Mouse (Mus musculus): Measurements from ENCODE around the gene Ankrd23. TPM values are rescaled to one million over a fixed set of nuclear protein-coding genes. Genes with fewer than 3 reads are reported as not detected.

Ankrd23 gene
- polyA plus RNA-seq (2012; rRNA removed) = 13.1 and 15.4 TPM in 2 replicates

DNA sequence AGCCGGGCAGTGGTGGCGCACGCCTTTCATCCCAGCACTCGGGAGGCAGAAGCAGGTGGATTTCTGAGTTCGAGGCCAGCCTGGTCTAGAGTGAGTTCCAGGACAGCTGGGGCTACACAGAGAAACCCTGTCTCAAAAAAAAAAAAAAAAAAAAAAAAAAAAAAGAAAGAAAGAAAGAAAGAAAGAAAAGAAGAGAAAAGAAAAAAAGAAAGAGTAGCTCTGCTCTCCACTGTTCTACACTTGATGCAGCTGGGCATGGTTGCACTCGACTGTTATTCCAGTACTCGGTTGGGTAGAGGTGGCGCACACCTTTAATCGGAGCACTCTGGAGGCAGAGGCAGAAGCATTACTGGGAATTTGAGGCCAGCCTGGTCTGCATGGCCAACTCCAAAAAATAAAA, at the start of gene Ankrd23:
TSS of gene Ankrd23 (minus strand) at position 101 of the 400 bp plus-strand sequence.

DNA sequence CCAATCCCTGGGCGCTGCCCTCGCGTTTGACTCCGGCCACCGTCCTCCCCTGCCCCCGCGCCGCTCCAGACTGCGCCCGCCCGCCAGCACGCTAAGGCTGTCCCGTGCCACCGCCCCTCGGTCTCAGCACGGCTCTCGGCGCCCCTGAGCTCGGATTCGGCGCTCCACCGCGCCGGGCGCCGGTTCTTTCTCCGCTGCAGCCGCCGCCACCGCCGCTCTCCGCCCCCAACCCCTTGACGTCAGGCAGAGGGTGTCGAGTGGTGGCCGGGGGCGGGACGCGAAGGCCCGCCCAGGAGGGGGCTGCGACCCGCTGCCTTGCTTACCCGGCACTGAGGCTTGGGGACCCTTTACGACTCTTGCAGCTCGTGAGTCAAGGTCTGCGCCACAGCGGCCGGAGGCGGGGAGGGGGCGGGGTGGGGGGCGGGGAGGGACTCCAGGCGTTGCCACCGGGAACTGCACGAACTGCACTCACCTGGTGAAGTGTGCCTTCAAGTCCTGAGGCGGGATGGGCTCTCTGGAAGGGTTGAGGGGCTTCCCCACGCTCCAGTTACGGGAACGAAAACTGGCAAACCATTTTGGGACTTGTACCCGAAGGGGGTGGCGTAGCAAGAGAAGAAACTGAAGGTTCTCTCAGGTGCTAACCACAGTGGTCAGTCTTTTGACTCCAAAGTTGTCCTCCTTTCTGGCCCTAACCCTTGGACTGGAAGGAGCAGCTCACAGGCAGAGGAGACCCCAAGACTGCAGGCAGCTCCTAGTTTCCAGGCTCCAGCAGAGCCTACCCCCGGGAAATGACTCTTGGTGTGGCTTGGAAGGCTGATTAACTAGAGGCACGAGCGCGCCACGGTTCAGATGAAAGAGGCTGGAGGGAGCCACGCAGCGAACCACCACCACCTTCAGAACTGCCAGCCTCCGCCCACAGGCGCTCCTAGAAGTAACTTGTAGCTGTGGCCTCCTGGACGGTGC, 21.6 kb upstream of the Ankrd23 start, which contains the start of gene Sema4c:
TSS of gene Sema4c (minus strand) at position 319 of the 963 bp plus-strand sequence.

DNA sequence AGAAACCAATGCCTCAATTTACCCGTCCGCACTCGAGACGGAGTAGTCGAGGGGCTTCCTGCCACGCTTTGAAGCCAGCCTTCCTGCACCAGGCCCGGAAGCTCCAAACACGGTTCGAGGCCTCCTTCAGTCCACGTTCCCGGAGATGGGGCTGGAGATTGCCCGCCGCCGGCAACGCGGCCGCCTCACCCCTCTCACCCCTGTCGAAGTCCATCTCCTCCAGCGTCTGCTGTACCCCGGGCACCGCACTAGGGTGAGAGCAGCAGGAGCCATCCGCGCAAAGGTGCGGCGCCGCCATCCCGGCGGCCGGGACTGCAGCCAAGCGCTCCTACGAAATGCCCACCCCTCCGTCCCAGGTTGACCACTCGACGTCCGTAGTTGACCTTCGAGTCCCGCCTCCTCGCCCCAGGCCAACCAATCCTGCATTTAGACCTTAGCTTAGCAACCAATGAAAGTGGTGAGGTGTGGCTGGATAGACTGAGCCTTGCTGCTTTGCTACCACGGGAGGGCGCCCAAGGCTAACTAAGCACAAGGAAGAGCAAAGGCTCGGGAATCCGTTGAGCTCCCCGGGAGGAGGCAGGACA, 10.3 kb upstream of the Ankrd23 start, which contains the start of gene Ankrd39:
TSS of gene Ankrd39 (minus strand) at position 558 of the 584 bp plus-strand sequence.

DNA sequence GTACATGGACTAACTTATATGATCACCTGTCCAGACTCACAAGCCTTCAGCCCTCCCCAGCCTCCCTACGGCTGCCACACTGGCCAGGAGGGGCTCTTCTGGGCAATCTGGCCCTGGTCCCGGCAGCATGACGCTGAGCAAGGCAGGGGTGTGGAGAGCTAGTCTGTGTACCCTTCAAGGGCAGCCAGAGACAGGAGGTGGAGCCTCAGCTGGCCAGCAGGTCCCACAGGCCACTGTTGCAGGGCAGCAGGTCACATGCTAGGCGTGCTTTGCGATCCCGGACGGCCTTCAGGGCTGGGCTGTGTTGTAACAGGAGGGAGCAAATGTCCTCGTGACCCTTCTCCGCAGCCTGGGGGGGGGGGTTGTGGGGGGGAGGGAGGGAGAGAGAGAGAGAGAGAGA, 2.5 kb upstream of the Ankrd23 start, which contains the start of gene Gm42417:
TSS of gene Gm42417 (minus strand) at position 244 of the 400 bp plus-strand sequence.

DNA sequence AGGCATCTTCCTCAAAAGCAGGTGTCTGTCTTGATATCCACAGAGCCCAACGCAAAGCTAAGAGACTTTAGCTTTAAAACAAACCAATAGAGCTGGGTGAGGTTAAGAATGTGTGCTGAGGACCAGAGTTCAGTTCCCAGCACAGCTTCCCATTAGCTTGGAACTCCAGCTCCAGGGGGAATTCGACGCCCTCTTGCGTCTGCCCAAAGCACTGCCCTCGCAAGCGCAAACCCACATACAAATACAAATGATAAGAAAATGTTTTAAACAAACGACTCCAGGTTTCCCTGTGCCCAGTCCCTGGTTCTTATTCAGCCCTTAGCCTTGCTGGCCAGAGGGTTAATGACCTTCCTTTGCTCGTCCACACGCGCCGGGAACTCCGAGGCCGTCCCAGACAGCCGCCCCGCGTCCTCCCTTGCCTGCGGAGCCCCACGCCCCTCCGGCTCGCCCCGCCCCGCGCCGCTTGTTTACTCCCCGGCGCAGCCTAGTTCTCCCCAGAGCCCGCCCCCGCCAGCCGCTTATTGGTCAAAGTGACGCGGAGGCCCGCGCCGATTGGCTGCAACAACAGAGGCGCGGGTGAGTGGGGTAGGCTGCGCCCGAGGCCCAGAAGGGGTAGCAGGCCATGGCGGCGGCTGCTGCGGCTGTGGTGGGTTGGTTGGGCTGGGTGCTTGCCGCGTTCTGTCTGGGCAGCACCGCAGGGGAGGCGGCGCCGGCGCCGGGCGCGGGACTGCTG, 25.2 kb downstream of the Ankrd23 start, which contains the start of gene Cnnm3:
TSS of gene Cnnm3 (plus strand) at position 579 of the 733 bp plus-strand sequence.

Other genes with a start within 250 kb of the Ankrd23 start
- 1.7 and 2.5 TPM in 2 replicates for gene Arid5a, start 229.2 kb downstream of the Ankrd23 start, polyA plus RNA-seq (2012; rRNA removed)
- 65.0 and 65.8 TPM in 2 replicates for gene Kansl3, start 167.7 kb downstream of the Ankrd23 start, polyA plus RNA-seq (2012; rRNA removed)
- gene Fer1l5, start 164.6 kb downstream of the Ankrd23 start, polyA plus RNA-seq (2012; rRNA removed) = 0.08 and 0.13 TPM in 2 replicates
- 39.1 and 42.7 TPM in 2 replicates for gene Lman2l, start 91.6 kb downstream of the Ankrd23 start, polyA plus RNA-seq (2012; rRNA removed)
- 5.0 and 5.3 TPM in 2 replicates for gene Cnnm4, start 65.3 kb downstream of the Ankrd23 start, polyA plus RNA-seq (2012; rRNA removed)
- gene Cnnm3, start 25.0 kb downstream of the Ankrd23 start, polyA plus RNA-seq (2012; rRNA removed) = 29.8 and 32.0 TPM in 2 replicates
- 0.14 TPM in 1 of 2 replicates, not detected in the other for gene Gm42417, start 2.5 kb upstream of the Ankrd23 start, polyA plus RNA-seq (2012; rRNA removed)
- gene Ankrd39, start 10.6 kb upstream of the Ankrd23 start, polyA plus RNA-seq (2012; rRNA removed) = 19.0 and 19.9 TPM in 2 replicates
- gene Sema4c, start 21.5 kb upstream of the Ankrd23 start, polyA plus RNA-seq (2012; rRNA removed) = 53.8 and 56.0 TPM in 2 replicates
- gene Fam178b, start 146.3 kb upstream of the Ankrd23 start, polyA plus RNA-seq (2012; rRNA removed) = 0.27 and 0.30 TPM in 2 replicates
- gene Cox5b, start 154.6 kb upstream of the Ankrd23 start, polyA plus RNA-seq (2012; rRNA removed) = 436 and 479 TPM in 2 replicates
- gene 4933424G06Rik, start 173.3 kb upstream of the Ankrd23 start, polyA plus RNA-seq (2012; rRNA removed) = 0.31 and 0.32 TPM in 2 replicates
- gene Actr1b, start 177.5 kb upstream of the Ankrd23 start, polyA plus RNA-seq (2012; rRNA removed) = 265 and 270 TPM in 2 replicates
- 2.8 and 3.1 TPM in 2 replicates for gene Zap70, start 224.9 kb upstream of the Ankrd23 start, polyA plus RNA-seq (2012; rRNA removed)